Mouse (Mus musculus): ENCODE data around the gene Eif2s1. TPM values are rescaled to one million over a fixed set of nuclear protein-coding genes. Genes with fewer than 3 reads are reported as not detected.
A peak's percentile ranks its signal among the peaks of the same experiment; 100 is the strongest.

The Eif2s1 gene
- polyA plus RNA-seq (2015; fragmentation: Nextera tagmentation; extraction: Ambion mirVana) = 83.0 and 88.8 TPM in 2 replicates

DNA sequence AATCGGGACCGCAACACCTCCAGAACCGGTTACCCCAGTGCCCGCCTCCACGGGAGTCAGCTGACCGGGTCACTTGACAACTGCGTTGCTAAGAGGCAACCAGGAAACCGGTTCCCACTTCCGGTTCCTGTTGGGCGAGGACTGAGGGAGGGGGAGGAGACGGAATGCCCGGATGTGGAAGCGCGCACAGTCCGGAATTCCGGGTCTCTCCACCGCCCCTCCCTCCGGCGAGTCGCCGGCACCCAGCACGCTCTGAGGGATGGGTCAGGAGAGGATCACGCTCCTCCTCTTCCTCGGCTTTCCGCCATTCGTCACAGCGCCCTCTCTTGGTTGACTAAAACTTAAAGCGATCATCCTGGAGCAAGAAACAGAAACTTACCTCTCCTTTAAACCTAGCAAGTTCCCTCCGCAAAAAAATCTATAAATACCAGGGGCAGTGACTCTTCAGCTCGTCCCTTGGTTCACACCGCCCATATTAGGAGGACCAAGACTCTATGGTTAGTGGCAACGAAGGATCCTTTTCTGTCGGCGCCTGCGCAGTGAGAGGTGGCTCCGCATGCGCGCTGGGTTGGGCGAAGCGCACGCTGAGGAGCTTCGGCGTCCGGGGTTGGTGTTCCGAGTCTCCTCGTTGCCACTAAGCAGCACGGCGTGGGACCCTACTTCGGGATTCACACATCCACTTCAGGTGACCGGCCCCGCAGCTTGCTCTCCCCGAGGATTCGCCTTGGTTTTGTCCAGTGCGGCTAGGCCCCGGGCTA lies at the start of gene Eif2s1, which contains the start of gene Atp6v1d:
Gene Eif2s1 (plus strand): TSS at position 324 of the 758 bp plus-strand sequence.
Gene Atp6v1d (minus strand): TSS at position 143 of the 758 bp plus-strand sequence.
- Histone ChIP-seq H3K27ac (ENCODE audit: low read depth) (peak within 1 kb of the TSS; percentile 91), H3K9me3 (ENCODE audit: low read length) (no peaks in the 10 kb centered on the region), H3K27me3 (ENCODE audit: insufficient read depth, low read length) (no peaks in the 10 kb centered on the region), H3K4me1 (ENCODE audit: insufficient read depth) (peaks cover 25% of the 10 kb centered on the region), H3K4me3 (ENCODE audit: low read depth, low read length) (peak within 1 kb of the TSS; percentile 95), H3K4me2 (ENCODE audit: low read depth, low read length) (peak within 1 kb of the TSS; percentile 89), H3K36me3 (replicated peaks; ENCODE audit: insufficient read depth, low read length) (0 out of 2 replicates have a peak, but pooled peaks cover 6% of the 10 kb centered on the region), H3K9ac (replicated peaks) (peak within 1 kb of the TSS; percentile 91)
- under 1% methylated on average over 54 of the region's 55 CpGs for WGBS (ENCODE audit: insufficient replicate concordance)
- ATAC-seq = peak; percentile 99
- peak; percentile 96 for TF ChIP-seq CTCF (IDR thresholded peaks at IDR 0.05; ENCODE audit: low read depth)
- peak; percentile 74 for TF ChIP-seq EP300 (IDR thresholded peaks at IDR 0.05; ENCODE audit: low read depth)
- peak; percentile 99 for DNase-seq

DNA sequence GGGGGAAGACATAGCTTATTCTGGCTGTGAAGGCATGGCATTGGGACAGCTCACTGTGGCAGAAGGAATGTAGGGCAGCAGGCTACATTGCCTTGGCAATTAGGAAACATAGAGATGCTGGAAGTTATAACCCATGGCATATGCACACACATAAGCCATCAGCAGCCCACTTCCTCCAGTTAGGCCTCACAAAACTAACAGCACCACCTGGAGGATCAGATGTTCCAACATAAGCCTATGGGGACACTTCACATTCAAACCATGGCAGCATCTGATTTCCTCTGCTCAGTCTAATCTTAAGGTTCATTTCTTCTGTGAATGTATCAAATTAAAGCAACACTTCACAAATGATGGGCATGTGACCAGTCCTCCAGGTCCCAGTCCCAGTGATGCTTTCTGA lies 47.2 kb upstream of the Eif2s1 start:
- no peak for ATAC-seq
- no peak overlapping the region for H3K27ac ChIP-seq (ENCODE audit: low read depth)
- H3K9me3 ChIP-seq (ENCODE audit: low read length) = no peaks in the 10 kb centered on the region
- peak; percentile 46 for TF ChIP-seq CTCF (IDR thresholded peaks at IDR 0.05; ENCODE audit: low read depth)
- no peak for TF ChIP-seq EP300 (IDR thresholded peaks at IDR 0.05; ENCODE audit: low read depth)
- no peaks in the 10 kb centered on the region for H3K4me1 ChIP-seq (ENCODE audit: insufficient read depth)
- no peak for DNase-seq
- no peaks in the 10 kb centered on the region for H3K27me3 ChIP-seq (ENCODE audit: insufficient read depth, low read length)
- no peaks in the 10 kb centered on the region for H3K36me3 ChIP-seq (replicated peaks; ENCODE audit: insufficient read depth, low read length)
- H3K9ac ChIP-seq (replicated peaks) = no peak overlapping the region
- no peak overlapping the region for H3K4me2 ChIP-seq (ENCODE audit: low read depth, low read length)
- H3K4me3 ChIP-seq (ENCODE audit: low read depth, low read length) = no peak overlapping the region

DNA sequence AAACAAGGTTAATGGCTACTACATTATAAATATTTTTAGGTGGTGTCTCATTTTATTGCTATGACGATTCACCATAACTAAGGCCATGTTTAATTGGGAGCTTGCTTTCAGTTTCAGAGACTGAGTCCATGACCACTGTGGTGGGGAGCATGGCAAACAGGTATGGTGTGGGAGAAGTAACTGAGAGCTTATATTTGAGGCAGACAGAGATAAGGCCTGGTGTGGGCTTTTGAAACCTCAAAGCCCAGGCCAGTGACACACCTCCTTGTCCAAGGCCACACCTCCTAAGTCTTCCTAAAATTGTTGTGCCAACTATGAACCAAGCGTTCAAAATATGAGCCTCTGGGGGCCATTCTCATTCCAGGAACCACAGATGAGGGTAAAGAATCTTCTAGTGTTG lies 27.1 kb upstream of the Eif2s1 start:
- Histone ChIP-seq H3K4me2 (ENCODE audit: low read depth, low read length) (no peak overlapping the region), H3K4me1 (ENCODE audit: insufficient read depth) (no peaks in the 10 kb centered on the region), H3K27me3 (ENCODE audit: insufficient read depth, low read length) (no peaks in the 10 kb centered on the region), H3K4me3 (ENCODE audit: low read depth, low read length) (no peak overlapping the region), H3K9me3 (ENCODE audit: low read length) (no peaks in the 10 kb centered on the region), H3K27ac (ENCODE audit: low read depth) (no peak overlapping the region), H3K9ac (replicated peaks) (no peak overlapping the region), H3K36me3 (replicated peaks; ENCODE audit: insufficient read depth, low read length) (peaks cover 41% of the 10 kb centered on the region)
- 90% methylated on average over 2 of the region's 2 CpGs for WGBS (ENCODE audit: insufficient replicate concordance)
- no peak for ATAC-seq
- TF ChIP-seq CTCF (IDR thresholded peaks at IDR 0.05; ENCODE audit: low read depth) (no peak), EP300 (IDR thresholded peaks at IDR 0.05; ENCODE audit: low read depth) (no peak)
- no peak for DNase-seq

- H3K27ac ChIP-seq (ENCODE audit: low read depth) = no peak overlapping the region
- WGBS (ENCODE audit: insufficient replicate concordance) = 77% methylated on average over 4 of the region's 4 CpGs
- ATAC-seq (no peak), DNase-seq (no peak)
- no peaks in the 10 kb centered on the region for H3K9me3 ChIP-seq (ENCODE audit: low read length)
- H3K9ac ChIP-seq (replicated peaks) = no peak overlapping the region
- TF ChIP-seq EP300 (IDR thresholded peaks at IDR 0.05; ENCODE audit: low read depth) (no peak), CTCF (IDR thresholded peaks at IDR 0.05; ENCODE audit: low read depth) (no peak)
- no peak overlapping the region for H3K4me3 ChIP-seq (ENCODE audit: low read depth, low read length)
- H3K4me2 ChIP-seq (ENCODE audit: low read depth, low read length) = no peak overlapping the region
- H3K4me1 ChIP-seq (ENCODE audit: insufficient read depth) = no peaks in the 10 kb centered on the region
- peaks cover 65% of the 10 kb centered on the region for H3K36me3 ChIP-seq (replicated peaks; ENCODE audit: insufficient read depth, low read length)
- H3K27me3 ChIP-seq (ENCODE audit: insufficient read depth, low read length) = no peaks in the 10 kb centered on the region
Observed at GRCm38 (mm10) chr12:78839906-78840305, 21.7 kb upstream of the Eif2s1 start.

DNA sequence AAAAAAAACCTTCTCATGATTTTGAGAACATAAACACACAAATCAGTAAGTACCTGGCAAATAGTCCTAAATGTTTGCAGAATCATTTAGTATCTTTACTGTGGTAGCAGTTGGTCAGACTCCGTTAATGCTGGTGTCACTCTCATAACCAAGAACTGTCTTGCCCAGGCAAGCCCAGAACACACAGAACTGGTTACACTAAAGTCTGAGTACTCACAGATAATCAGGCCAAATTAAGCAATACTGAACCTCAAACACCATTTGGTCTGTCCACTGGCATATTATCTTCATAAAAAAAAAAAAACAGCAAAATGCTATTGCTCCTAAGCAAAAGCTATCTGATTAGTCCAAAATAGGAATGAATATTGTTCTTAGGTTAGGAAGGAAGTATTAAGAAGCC lies 19.2 kb upstream of the Eif2s1 start:
- no peak overlapping the region for H3K27ac ChIP-seq (ENCODE audit: low read depth)
- H3K27me3 ChIP-seq (ENCODE audit: insufficient read depth, low read length) = no peaks in the 10 kb centered on the region
- TF ChIP-seq EP300 (IDR thresholded peaks at IDR 0.05; ENCODE audit: low read depth) (no peak), CTCF (IDR thresholded peaks at IDR 0.05; ENCODE audit: low read depth) (no peak)
- no peak overlapping the region for H3K4me2 ChIP-seq (ENCODE audit: low read depth, low read length)
- H3K9me3 ChIP-seq (ENCODE audit: low read length) = no peaks in the 10 kb centered on the region
- H3K4me3 ChIP-seq (ENCODE audit: low read depth, low read length) = no peak overlapping the region
- 87% methylated on average over 1 of the region's 1 CpGs for WGBS (ENCODE audit: insufficient replicate concordance)
- H3K4me1 ChIP-seq (ENCODE audit: insufficient read depth) = no peaks in the 10 kb centered on the region
- no peak overlapping the region for H3K9ac ChIP-seq (replicated peaks)
- ATAC-seq (no peak), DNase-seq (no peak)
- peaks cover 57% of the 10 kb centered on the region for H3K36me3 ChIP-seq (replicated peaks; ENCODE audit: insufficient read depth, low read length)

DNA sequence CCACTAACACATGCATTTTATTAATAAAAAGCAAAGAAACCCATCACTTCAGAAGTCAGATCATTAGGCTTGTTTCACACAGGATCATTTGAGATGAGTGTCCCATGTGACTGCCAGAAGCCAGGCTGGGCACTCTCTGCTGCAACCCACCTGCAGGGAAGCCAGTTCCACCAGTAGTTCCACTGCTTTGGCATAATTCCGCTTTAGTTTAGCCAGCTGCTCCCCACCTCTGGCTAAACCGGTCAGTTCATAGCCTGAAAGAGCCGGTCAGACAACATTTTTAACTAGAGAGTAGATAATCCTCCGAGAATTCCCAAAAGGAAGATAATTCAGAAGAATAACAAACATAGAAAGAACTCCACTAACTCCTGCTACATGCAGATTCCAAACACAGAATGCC lies 13.4 kb upstream of the Eif2s1 start:
- Histone ChIP-seq H3K9ac (replicated peaks) (no peak overlapping the region), H3K4me3 (ENCODE audit: low read depth, low read length) (no peak overlapping the region), H3K27ac (ENCODE audit: low read depth) (no peak overlapping the region), H3K9me3 (ENCODE audit: low read length) (no peaks in the 10 kb centered on the region), H3K36me3 (replicated peaks; ENCODE audit: insufficient read depth, low read length) (peaks cover 42% of the 10 kb centered on the region), H3K4me2 (ENCODE audit: low read depth, low read length) (no peak overlapping the region), H3K4me1 (ENCODE audit: insufficient read depth) (no peaks in the 10 kb centered on the region), H3K27me3 (ENCODE audit: insufficient read depth, low read length) (no peaks in the 10 kb centered on the region)
- no peak for ATAC-seq
- TF ChIP-seq CTCF (IDR thresholded peaks at IDR 0.05; ENCODE audit: low read depth) (no peak), EP300 (IDR thresholded peaks at IDR 0.05; ENCODE audit: low read depth) (no peak)
- no peak for DNase-seq
- WGBS (ENCODE audit: insufficient replicate concordance) = 88% methylated on average over 4 of the region's 4 CpGs

Data from liver, postnatal 0 days (tissue).